21 mouse cellular contexts compared by ENCODE assay signal in genomic region chr7:110762605-110763180, GRCm38 (mm10). TPM values are rescaled to one million over a fixed set of nuclear protein-coding genes. Genes with fewer than 3 reads are reported as not detected.
DNase-seq lines count a peak whose midpoint lies in the region; ATAC-seq and TF ChIP-seq lines count a peak whose summit lies in the region.
"Had no signal": no experiment of that assay in that cellular context is flagged by ENCODE, and none has a peak within 500 bp of the region (broad histone marks: within the 10 kb centered on the region; RNA-seq: fewer than 3 reads in every experiment).

No protein-coding gene starts in this region.

- TF ChIP-seq CTCF in forebrain, postnatal 0 days (IDR thresholded peaks at IDR 0.05; ENCODE audit: low read depth), result no peak

- H3K27ac ChIP-seq in forebrain, postnatal 0 days (ENCODE audit: low read depth, low read length), result no peak overlapping the region
- no peak overlapping the region for H3K27ac ChIP-seq in forebrain, embryonic 11.5 days (ENCODE audit: low read depth, low read length)
- no peak overlapping the region for H3K27ac ChIP-seq in heart, embryonic 10.5 days
- H3K27ac ChIP-seq: forebrain, embryonic 13.5 days; heart, adult 2 months; heart, embryonic 15.5 days; liver, embryonic 15.5 days; neural tube, embryonic 12.5 days had no signal

- no peak overlapping the region for H3K4me2 ChIP-seq in forebrain, postnatal 0 days (ENCODE audit: low read depth)
- no peak overlapping the region for H3K4me2 ChIP-seq in forebrain, embryonic 11.5 days (ENCODE audit: low read depth, low read length, severe bottlenecking)
- H3K4me2 ChIP-seq: forebrain, embryonic 13.5 days; heart, embryonic 15.5 days; liver, embryonic 15.5 days; neural tube, embryonic 12.5 days had no signal

- H3K9ac ChIP-seq in forebrain, postnatal 0 days, result no peak overlapping the region
- no peak overlapping the region for H3K9ac ChIP-seq in forebrain, embryonic 11.5 days (ENCODE audit: low read length)
- H3K9ac ChIP-seq: forebrain, embryonic 13.5 days; heart, embryonic 15.5 days; liver, embryonic 15.5 days; neural tube, embryonic 12.5 days had no signal

- no peak for DNase-seq in forebrain, postnatal 0 days
- no peak for DNase-seq in forebrain, embryonic 11.5 days (ENCODE audit: low spot score)
- DNase-seq in cerebellum, adult 11-12 months, result peak; percentile 83
- DNase-seq in cerebellum, postnatal 14 days, result peak; percentile 77 to 88
- DNase-seq in layer of hippocampus, postnatal 36 days, result no peak
- no peak for DNase-seq in heart, embryonic 10.5 days (ENCODE audit: low spot score)
- DNase-seq: adrenal gland, adult 8-10 months; gastrocnemius, postnatal 14 days; heart, adult 2 months; right cerebral cortex, postnatal 14 days; thymus, postnatal 4 days had no signal

- H3K9me3 ChIP-seq in forebrain, postnatal 0 days (ENCODE audit: low read length), result no peaks in the 10 kb centered on the region
- H3K9me3 ChIP-seq in forebrain, embryonic 11.5 days (ENCODE audit: control insufficient read depth, low read length), result no peaks in the 10 kb centered on the region
- no peaks in the 10 kb centered on the region for H3K9me3 ChIP-seq in megakaryocyte, embryonic 14.5 days
- H3K9me3 ChIP-seq in heart, embryonic 10.5 days, result no peaks in the 10 kb centered on the region
- H3K9me3 ChIP-seq: forebrain, embryonic 13.5 days; heart, embryonic 15.5 days; liver, embryonic 15.5 days; neural tube, embryonic 12.5 days had no signal

- 54% methylated on average over 5 of the region's 5 CpGs for WGBS in forebrain, postnatal 0 days
- WGBS in forebrain, embryonic 11.5 days, result 79% methylated on average over 5 of the region's 5 CpGs
- WGBS in heart, embryonic 10.5 days, result 83% methylated on average over 5 of the region's 5 CpGs

- peak; percentile 36; the same call in 1 of the 2 replicates for ATAC-seq in forebrain, postnatal 0 days
- ATAC-seq in forebrain, embryonic 11.5 days (replicated peaks; ENCODE audit: low FRiP score), result no peak
- ATAC-seq in megakaryocyte, adult 5-6 weeks (ENCODE audit: poor library complexity, severe bottlenecking), result no peak
- ATAC-seq: CD4-positive, CD25-positive, alpha-beta regulatory T cell, adult 4 months; forebrain, embryonic 13.5 days; intestine, postnatal 0 days; lung, postnatal 0 days; Patski had no signal

- H3K27me3 ChIP-seq in forebrain, postnatal 0 days (ENCODE audit: insufficient read depth, low read length), result no peaks in the 10 kb centered on the region
- H3K27me3 ChIP-seq in forebrain, embryonic 11.5 days (ENCODE audit: control insufficient read depth, insufficient read depth, low read length), result 0 out of 2 replicates have a peak, but pooled peaks cover 2% of the 10 kb centered on the region
- peaks cover 45% of the 10 kb centered on the region for H3K27me3 ChIP-seq in megakaryocyte, embryonic 14.5 days (replicated peaks)
- H3K27me3 ChIP-seq in heart, embryonic 10.5 days (ENCODE audit: insufficient read depth, poor library complexity, severe bottlenecking), result peaks cover 16% of the 10 kb centered on the region; the same call in 1 of the 2 replicates
- H3K27me3 ChIP-seq: heart, embryonic 15.5 days; Patski had no signal

- no peak overlapping the region for H3K4me3 ChIP-seq in forebrain, postnatal 0 days (ENCODE audit: low read depth, low read length)
- H3K4me3 ChIP-seq in forebrain, embryonic 11.5 days (ENCODE audit: low read depth, low read length), result no peak overlapping the region
- H3K4me3 ChIP-seq in megakaryocyte, embryonic 14.5 days (replicated peaks), result peak overlapping the region; percentile 7
- H3K4me3 ChIP-seq in heart, embryonic 10.5 days, result no peak overlapping the region
- H3K4me3 ChIP-seq: forebrain, embryonic 13.5 days; heart, adult 2 months; heart, embryonic 15.5 days; liver, embryonic 15.5 days; neural tube, embryonic 12.5 days had no signal

- H3K4me1 ChIP-seq in forebrain, postnatal 0 days (ENCODE audit: insufficient read depth), result no peaks in the 10 kb centered on the region
- no peaks in the 10 kb centered on the region for H3K4me1 ChIP-seq in forebrain, embryonic 11.5 days (replicated peaks; ENCODE audit: control insufficient read depth, insufficient read depth, low read length)
- H3K4me1 ChIP-seq in megakaryocyte, embryonic 14.5 days, result peaks cover under 1% of the 10 kb centered on the region
- peaks cover 2% of the 10 kb centered on the region; the same call in 1 of the 2 replicates for H3K4me1 ChIP-seq in heart, embryonic 10.5 days
- H3K4me1 ChIP-seq: forebrain, embryonic 13.5 days; neural tube, embryonic 12.5 days had no signal

- no peaks in the 10 kb centered on the region for H3K36me3 ChIP-seq in forebrain, postnatal 0 days (ENCODE audit: insufficient read depth)
- no peaks in the 10 kb centered on the region for H3K36me3 ChIP-seq in forebrain, embryonic 11.5 days (ENCODE audit: control insufficient read depth, insufficient read depth, low read length)
- H3K36me3 ChIP-seq in megakaryocyte, embryonic 14.5 days (replicated peaks; ENCODE audit: low read length), result no peaks in the 10 kb centered on the region
- H3K36me3 ChIP-seq in heart, embryonic 10.5 days, result no peaks in the 10 kb centered on the region
- H3K36me3 ChIP-seq: heart, embryonic 15.5 days; liver, embryonic 15.5 days; neural tube, embryonic 12.5 days had no signal

RNA-seq across cellular contexts. Expression of gene Ampd3, which starts 5.3 kb away (rescaled TPM):
- 9.9 and 11.0 TPM in 2 replicates for total RNA-seq in forebrain, postnatal 0 days (2014; rRNA removed)
- 4.8 and 8.6 TPM in 2 replicates for polyA plus RNA-seq in forebrain, postnatal 0 days (2015; fragmentation: Nextera tagmentation; extraction: Ambion mirVana)
- 1.6 and 1.9 TPM in 2 replicates for polyA plus RNA-seq in forebrain, embryonic 11.5 days (2014; fragmentation: Nextera tagmentation; extraction: Ambion mirVana)
- polyA plus RNA-seq in megakaryocyte, embryonic 14.5 days (2012; ENCODE audit: insufficient read depth, low replicate concordance), result 1.6 TPM in 2 replicates
- total RNA-seq in megakaryocyte, adult 5-6 weeks (2015), result 68.0 and 76.8 TPM in 2 replicates
- total RNA-seq in megakaryocyte, adult 5-6 weeks (2017), result 32.6 and 46.5 TPM in 2 replicates
- total RNA-seq in layer of hippocampus, postnatal 36 days (2021), result 10 to 100 TPM; 20.1 to 23.1 TPM
- 4.9 and 5.7 TPM in 2 replicates for polyA plus RNA-seq in heart, embryonic 10.5 days (2016; fragmentation: Nextera tagmentation; extraction: Ambion mirVana)

Comparison
In these comparisons a context has a peak if more than half of its experiments do, and no peak if none do; other contexts are left out.
1. DNase-seq: peak in cerebellum, adult 11-12 months (single experiment) and cerebellum, postnatal 14 days (2 of 2); none in forebrain, postnatal 0 days (single experiment), forebrain, embryonic 11.5 days (single experiment), layer of hippocampus, postnatal 36 days (0 of 2) and heart, embryonic 10.5 days (single experiment).